In genomic region chr12:118530514-118530913, GRCm38 (mm10) we compare ENCODE assay signal across 11 mouse cellular contexts.
A peak's percentile ranks its signal among the peaks of the same experiment; 100 is the strongest.
DNase-seq lines count a peak whose midpoint lies in the region; ATAC-seq and TF ChIP-seq lines count a peak whose summit lies in the region.
"Had no signal": no experiment of that assay in that cellular context is flagged by ENCODE, and none has a peak within 500 bp of the region (broad histone marks: within the 10 kb centered on the region; RNA-seq: fewer than 3 reads in every experiment).

No protein-coding gene starts in this region.

- peak overlapping the region; percentile 47; the same call in 1 of the 2 replicates for H3K27ac ChIP-seq in forebrain, embryonic 12.5 days
- no peak overlapping the region for H3K27ac ChIP-seq in hindbrain, postnatal 0 days
- H3K27ac ChIP-seq in neural tube, embryonic 12.5 days, result no peak overlapping the region
- H3K27ac ChIP-seq: liver, embryonic 14.5 days had no signal

- peak; percentile 24 to 46 for DNase-seq in kidney, postnatal 4 days
- no peak for DNase-seq in kidney, adult 11 months
- DNase-seq in hindbrain, postnatal 0 days (ENCODE audit: low spot score), result no peak
- no peak for DNase-seq in urinary bladder, postnatal 10 days (ENCODE audit: low spot score)
- DNase-seq in gastrocnemius, postnatal 14 days, result no peak
- DNase-seq: adrenal gland, postnatal 10 days; cerebellum, adult 9-10 months had no signal

- no peak overlapping the region for H3K9ac ChIP-seq in forebrain, embryonic 12.5 days
- no peak overlapping the region for H3K9ac ChIP-seq in hindbrain, postnatal 0 days (replicated peaks; ENCODE audit: low read length)
- H3K9ac ChIP-seq in neural tube, embryonic 12.5 days, result no peak overlapping the region
- H3K9ac ChIP-seq: liver, embryonic 14.5 days had no signal

- H3K4me2 ChIP-seq in forebrain, embryonic 12.5 days, result peak overlapping the region; percentile 53
- peak overlapping the region; percentile 58 for H3K4me2 ChIP-seq in hindbrain, postnatal 0 days (ENCODE audit: low read depth, low read length)
- H3K4me2 ChIP-seq in neural tube, embryonic 12.5 days (replicated peaks), result peak overlapping the region; percentile 53

- no peak for TF ChIP-seq CTCF in hindbrain, postnatal 0 days (IDR thresholded peaks at IDR 0.05; ENCODE audit: low read depth)

- H3K27me3 ChIP-seq in forebrain, embryonic 12.5 days, result peaks cover 55% of the 10 kb centered on the region
- peaks cover 7% of the 10 kb centered on the region for H3K27me3 ChIP-seq in hindbrain, postnatal 0 days (ENCODE audit: insufficient read depth, low read length)
- peaks cover 52% of the 10 kb centered on the region for H3K27me3 ChIP-seq in neural tube, embryonic 12.5 days (replicated peaks)

- H3K9me3 ChIP-seq in forebrain, embryonic 12.5 days, result no peaks in the 10 kb centered on the region
- no peaks in the 10 kb centered on the region for H3K9me3 ChIP-seq in hindbrain, postnatal 0 days (ENCODE audit: low read length)
- no peaks in the 10 kb centered on the region for H3K9me3 ChIP-seq in neural tube, embryonic 12.5 days
- H3K9me3 ChIP-seq: G1E had no signal

- intact Hi-C loops in gastrocnemius, postnatal 14 days (cut with DNase I; ENCODE audit: low total_unique reads), result no loop called here

- no peaks in the 10 kb centered on the region for H3K36me3 ChIP-seq in forebrain, embryonic 12.5 days (replicated peaks)
- no peaks in the 10 kb centered on the region for H3K36me3 ChIP-seq in hindbrain, postnatal 0 days (ENCODE audit: insufficient read depth, low read length)
- no peaks in the 10 kb centered on the region for H3K36me3 ChIP-seq in neural tube, embryonic 12.5 days
- H3K36me3 ChIP-seq: G1E had no signal

- H3K4me3 ChIP-seq in forebrain, embryonic 12.5 days (replicated peaks), result peak overlapping the region; percentile 25
- peak overlapping the region; percentile 28 for H3K4me3 ChIP-seq in hindbrain, postnatal 0 days (ENCODE audit: low read length)
- no peak overlapping the region for H3K4me3 ChIP-seq in neural tube, embryonic 12.5 days

- WGBS in forebrain, embryonic 12.5 days, result 1% methylated on average over 10 of the region's 10 CpGs
- WGBS in hindbrain, postnatal 0 days, result 4% methylated on average over 10 of the region's 10 CpGs
- WGBS in neural tube, embryonic 12.5 days, result 2% methylated on average over 10 of the region's 10 CpGs

- no peak for ATAC-seq in forebrain, embryonic 12.5 days (ENCODE audit: low FRiP score)
- ATAC-seq in hindbrain, postnatal 0 days, result no peak
- ATAC-seq in neural tube, embryonic 12.5 days (ENCODE audit: low FRiP score, low read depth), result no peak

- peaks cover 14% of the 10 kb centered on the region for H3K4me1 ChIP-seq in forebrain, embryonic 12.5 days
- no peaks in the 10 kb centered on the region for H3K4me1 ChIP-seq in hindbrain, postnatal 0 days (ENCODE audit: insufficient read depth, low read length)
- H3K4me1 ChIP-seq in neural tube, embryonic 12.5 days, result peaks cover 8% of the 10 kb centered on the region

Comparison
In these comparisons a context has a peak if more than half of its experiments do, and no peak if none do; other contexts are left out.
1. DNase-seq: peak in kidney, postnatal 4 days (2 of 2); none in kidney, adult 11 months (single experiment), hindbrain, postnatal 0 days (single experiment), urinary bladder, postnatal 10 days (single experiment) and gastrocnemius, postnatal 14 days (single experiment).
2. Peak in every context shown above with its lines, with median percentiles within 50 percentile points of each other: H3K4me2 ChIP-seq.